Mouse (Mus musculus) forebrain, postnatal 0 days (tissue): ENCODE data around the gene Stag2. TPM values are rescaled to one million over a fixed set of nuclear protein-coding genes. Genes with fewer than 3 reads are reported as not detected.

Source experiments
- ATAC-seq: fragments of 200-750 bp; cut with Nextera tagmentation; 2 replicates; pipeline ENCODE4 v1.8.0; 2017; ENCODE audit warnings: mild to moderate bottlenecking, moderate library complexity
- DNase-seq: peaks from one replicate; pipeline ENCODE4 v3.0.0-alpha.2; 2015
- H3K27ac ChIP-seq: fragments of 300-500 bp; sonication (generic); 2 replicates; pipeline ENCODE4 v1.5.1; 2014; ENCODE audit warnings: low read depth, mild to moderate bottlenecking, antibody characterized with exemption, low read length, moderate library complexity, mixed read lengths
- H3K27me3 ChIP-seq: fragments of 300-500 bp; sonication (generic); 2 replicates; pipeline ENCODE4 v1.6.1; 2014; ENCODE audit warnings: mild to moderate bottlenecking, low read length, mixed read lengths; ENCODE audit not compliant: insufficient read depth
- H3K36me3 ChIP-seq: fragments of 300-500 bp; sonication (generic); 2 replicates; pipeline ENCODE4 v1.6.1; 2014; ENCODE audit warnings: mild to moderate bottlenecking, moderate library complexity; ENCODE audit not compliant: insufficient read depth
- H3K4me1 ChIP-seq: fragments of 300-500 bp; sonication (generic); 2 replicates; pipeline ENCODE4 v1.6.1; 2014; ENCODE audit warnings: antibody characterized with exemption; ENCODE audit not compliant: insufficient read depth
- H3K4me2 ChIP-seq: fragments of 300-500 bp; sonication (generic); 2 replicates; pipeline ENCODE4 v1.6.1; 2014; ENCODE audit warnings: low read depth, mild to moderate bottlenecking, moderate library complexity
- H3K4me3 ChIP-seq: fragments of 300-500 bp; sonication (generic); 2 replicates; pipeline ENCODE4 v1.5.1; 2014; ENCODE audit warnings: low read depth, low read length, mixed read lengths
- H3K9ac ChIP-seq: fragments of 300-500 bp; sonication (generic); 2 replicates; pipeline ENCODE4 v1.6.1; 2014; ENCODE audit warnings: mild to moderate bottlenecking
- H3K9me3 ChIP-seq: fragments of 300-500 bp; sonication (generic); 2 replicates; pipeline ENCODE4 v1.6.1; 2016; ENCODE audit warnings: low read length
- CTCF ChIP-seq: sonication (generic); IDR thresholded peaks from 2 replicates; pipeline ENCODE4 v1.5.1; 2016; ENCODE audit warnings: antibody characterized with exemption, control low read depth, low read depth
- WGBS: fragments of 180-500 bp; shearing (Covaris S2); extraction: QIAGEN DNeasy Blood & Tissue Kit; methylation state at CpG from one replicate; pipeline ENCODE4 v1.1.7; 2014; 5-methylcytosine and 5-hydroxymethylcytosine counted together
- polyA plus RNA-seq: library from polyadenylated mRNA; unstranded; fragments of >200 nt; fragmentation: Nextera tagmentation; extraction: Ambion mirVana; gene quantifications from 2 replicates; pipeline ENCODE4 v1.2.1, GENCODE M21; 2015
- total RNA-seq: library from RNA; depleted of rRNA; stranded (reverse); fragments of >200 nt; gene quantifications from 2 replicates; pipeline ENCODE4 v1.2.3, GENCODE M21; 2014; rRNA removed

Gene Stag2
- total and polyA plus RNA-seq, 2 experiments from 2014 or later = 14.5 to 93.7 TPM

- no peaks in the 10 kb centered on the region for H3K36me3 ChIP-seq
- no peak overlapping the region for H3K4me3 ChIP-seq
- WGBS = 87% methylated on average over 10 of the region's 10 CpGs
- no peak overlapping the region for H3K4me2 ChIP-seq
- ATAC-seq (no peak), DNase-seq (no peak)
- H3K4me1 ChIP-seq = no peaks in the 10 kb centered on the region
- H3K27ac ChIP-seq = no peak overlapping the region
- TF ChIP-seq CTCF = no peak
- H3K9me3 ChIP-seq = no peaks in the 10 kb centered on the region
- H3K9ac ChIP-seq = no peak overlapping the region
- H3K27me3 ChIP-seq = no peaks in the 10 kb centered on the region
These were observed 101.2 kb downstream of the Stag2 start for GRCm38 (mm10) chrX:42250342-42250741.

GRCm38 (mm10) chrX:42272713-42273112 is 123.6 kb downstream of the Stag2 start:
- no peak overlapping the region for H3K27ac ChIP-seq
- no peak overlapping the region for H3K4me3 ChIP-seq
- TF ChIP-seq CTCF = peak; percentile 49
- H3K36me3 ChIP-seq = no peaks in the 10 kb centered on the region
- no peaks in the 10 kb centered on the region for H3K9me3 ChIP-seq
- H3K27me3 ChIP-seq = no peaks in the 10 kb centered on the region
- H3K9ac ChIP-seq = no peak overlapping the region
- H3K4me1 ChIP-seq = no peaks in the 10 kb centered on the region
- DNase-seq (peak; percentile 16), ATAC-seq (no peak)
- H3K4me2 ChIP-seq = no peak overlapping the region

- no peak for ATAC-seq
- H3K4me2 ChIP-seq = no peak overlapping the region
- 75% methylated on average over 3 of the region's 3 CpGs for WGBS
- no peaks in the 10 kb centered on the region for H3K4me1 ChIP-seq
- no peak overlapping the region for H3K4me3 ChIP-seq
- no peak overlapping the region for H3K9ac ChIP-seq
- DNase-seq = no peak
- H3K9me3 ChIP-seq = no peaks in the 10 kb centered on the region
- no peak overlapping the region for H3K27ac ChIP-seq
- no peaks in the 10 kb centered on the region for H3K36me3 ChIP-seq
- H3K27me3 ChIP-seq = no peaks in the 10 kb centered on the region
- no peak for TF ChIP-seq CTCF
These were observed 141.1 kb downstream of the Stag2 start for GRCm38 (mm10) chrX:42290215-42290614.

GRCm38 (mm10) chrX:42315231-42315630 is 166.1 kb downstream of the Stag2 start:
- Histone ChIP-seq H3K4me3 (no peak overlapping the region), H3K27me3 (no peaks in the 10 kb centered on the region), H3K36me3 (no peaks in the 10 kb centered on the region), H3K4me2 (no peak overlapping the region), H3K9ac (no peak overlapping the region), H3K4me1 (no peaks in the 10 kb centered on the region), H3K9me3 (no peaks in the 10 kb centered on the region), H3K27ac (no peak overlapping the region)
- no peak for DNase-seq
- WGBS = 80% methylated on average over 3 of the region's 3 CpGs
- no peak for ATAC-seq
- TF ChIP-seq CTCF = no peak

GRCm38 (mm10) chrX:42320424-42320823 is 171.3 kb downstream of the Stag2 start:
- no peaks in the 10 kb centered on the region for H3K27me3 ChIP-seq
- H3K4me3 ChIP-seq = no peak overlapping the region
- H3K36me3 ChIP-seq = no peaks in the 10 kb centered on the region
- no peak for TF ChIP-seq CTCF
- H3K9ac ChIP-seq = no peak overlapping the region
- H3K4me1 ChIP-seq = no peaks in the 10 kb centered on the region
- no peaks in the 10 kb centered on the region for H3K9me3 ChIP-seq
- no peak overlapping the region for H3K4me2 ChIP-seq
- no peak overlapping the region for H3K27ac ChIP-seq
- no peak for DNase-seq
- ATAC-seq = no peak
- 36% methylated on average over 5 of the region's 5 CpGs for WGBS

- Histone ChIP-seq H3K4me3 (no peak overlapping the region), H3K27me3 (no peaks in the 10 kb centered on the region), H3K4me2 (no peak overlapping the region), H3K9me3 (no peaks in the 10 kb centered on the region), H3K27ac (no peak overlapping the region), H3K4me1 (no peaks in the 10 kb centered on the region), H3K36me3 (no peaks in the 10 kb centered on the region), H3K9ac (no peak overlapping the region)
- 32% methylated on average over 9 of the region's 9 CpGs for WGBS
- ATAC-seq = no peak
- DNase-seq = no peak
- TF ChIP-seq CTCF = no peak
These were observed 172.2 kb downstream of the Stag2 start for GRCm38 (mm10) chrX:42321200-42321773.

GRCm38 (mm10) chrX:42324848-42325247 is 175.7 kb downstream of the Stag2 start:
- Histone ChIP-seq H3K36me3 (no peaks in the 10 kb centered on the region), H3K27ac (no peak overlapping the region), H3K4me3 (no peak overlapping the region), H3K9ac (no peak overlapping the region), H3K4me1 (no peaks in the 10 kb centered on the region), H3K9me3 (no peaks in the 10 kb centered on the region), H3K27me3 (no peaks in the 10 kb centered on the region), H3K4me2 (no peak overlapping the region)
- ATAC-seq (no peak), DNase-seq (no peak)
- TF ChIP-seq CTCF = no peak
- WGBS = 33% methylated on average over 3 of the region's 3 CpGs

Other genes starting within 250 kb of the Stag2 start
- gene Thoc2, start 228.6 kb upstream of the Stag2 start, total RNA-seq = 41.2 and 52.4 TPM in 2 replicates
- 45.8 and 66.6 TPM in 2 replicates for gene Thoc2, start 228.6 kb upstream of the Stag2 start, polyA plus RNA-seq
- 30.3 and 41.9 TPM in 2 replicates for gene Xiap, start 89.6 kb upstream of the Stag2 start, total RNA-seq
- 5.7 and 8.3 TPM in 2 replicates for gene Xiap, start 89.6 kb upstream of the Stag2 start, polyA plus RNA-seq